Mouse (Mus musculus): ENCODE results near the gene Lrpprc. TPM values are rescaled to one million over a fixed set of nuclear protein-coding genes. Genes with fewer than 3 reads are reported as not detected.
"Not testable (repeated sequence)": the region's sequence is repeated elsewhere in the genome, so short reads cannot be mapped to it uniquely, and the experiment has no call there.

Lrpprc gene
- polyA plus RNA-seq (2015; fragmentation: Nextera tagmentation; extraction: Ambion mirVana), result 51.7 and 56.6 TPM in 2 replicates

- peak within 1 kb of the TSS; percentile 91 for H3K4me3 ChIP-seq (replicated peaks)
- ATAC-seq (replicated peaks; ENCODE audit: low FRiP score), result peak; percentile 98
- peak within 1 kb of the TSS; percentile 77 for H3K9ac ChIP-seq
- H3K4me2 ChIP-seq, result peak within 1 kb of the TSS; percentile 76
- H3K9me3 ChIP-seq (replicated peaks), result no peaks in the 10 kb centered on the region
- no peaks in the 10 kb centered on the region for H3K27me3 ChIP-seq
- H3K4me1 ChIP-seq, result peaks cover 21% of the 10 kb centered on the region
- H3K27ac ChIP-seq, result peak within 1 kb of the TSS; percentile 88
- WGBS, result under 1% methylated on average over 51 of the region's 51 CpGs
- 0 out of 2 replicates have a peak, but pooled peaks cover 13% of the 10 kb centered on the region for H3K36me3 ChIP-seq
Measured at GRCm38 (mm10) chr17:84790447-84791098, at the start of gene Lrpprc. Gene Lrpprc, minus strand, starts transcription at chr17:84790789.

GRCm38 (mm10) chr17:84837780-84838179 lies 47.2 kb upstream of the Lrpprc start:
- Histone ChIP-seq H3K27me3 (no peaks in the 10 kb centered on the region), H3K4me2 (no peak overlapping the region), H3K9ac (no peak overlapping the region), H3K4me3 (replicated peaks) (no peak overlapping the region), H3K4me1 (0 out of 2 replicates have a peak, but pooled peaks cover 4% of the 10 kb centered on the region), H3K36me3 (no peaks in the 10 kb centered on the region), H3K27ac (no peak overlapping the region), H3K9me3 (replicated peaks) (no peaks in the 10 kb centered on the region)
- ATAC-seq (replicated peaks; ENCODE audit: low FRiP score), result peak; percentile 46; the same call in 1 of the 2 replicates
- WGBS, result 0% methylated on average over 3 of the region's 3 CpGs

DNA sequence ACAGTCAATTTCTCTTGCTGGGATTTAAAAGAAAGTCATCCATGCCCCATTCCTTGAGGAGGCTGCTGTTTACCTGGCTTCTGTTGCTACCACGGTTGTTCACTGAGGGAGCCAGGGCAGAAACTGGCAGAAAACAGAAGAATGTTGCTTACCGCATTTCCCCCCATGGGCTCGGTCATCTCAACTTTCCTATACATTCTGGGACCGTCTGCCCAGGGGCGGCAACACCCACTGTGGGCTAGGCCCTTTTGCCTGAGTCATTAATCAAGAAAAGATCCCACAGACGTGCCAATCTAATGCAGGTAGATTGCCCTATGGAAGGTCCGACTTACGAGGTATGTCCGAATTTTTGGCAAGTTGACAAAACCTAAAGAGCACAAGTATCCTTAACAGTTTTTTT lies 44.7 kb upstream of the Lrpprc start:
- 72% methylated on average over 9 of the region's 9 CpGs for WGBS
- H3K4me3 ChIP-seq (replicated peaks), result no peak overlapping the region
- no peaks in the 10 kb centered on the region for H3K9me3 ChIP-seq (replicated peaks)
- no peak overlapping the region for H3K27ac ChIP-seq
- ATAC-seq (replicated peaks; ENCODE audit: low FRiP score), result no peak
- H3K4me1 ChIP-seq, result 0 out of 2 replicates have a peak, but pooled peaks cover 4% of the 10 kb centered on the region
- H3K27me3 ChIP-seq, result no peaks in the 10 kb centered on the region
- H3K4me2 ChIP-seq, result no peak overlapping the region
- H3K36me3 ChIP-seq, result no peaks in the 10 kb centered on the region
- no peak overlapping the region for H3K9ac ChIP-seq

DNA sequence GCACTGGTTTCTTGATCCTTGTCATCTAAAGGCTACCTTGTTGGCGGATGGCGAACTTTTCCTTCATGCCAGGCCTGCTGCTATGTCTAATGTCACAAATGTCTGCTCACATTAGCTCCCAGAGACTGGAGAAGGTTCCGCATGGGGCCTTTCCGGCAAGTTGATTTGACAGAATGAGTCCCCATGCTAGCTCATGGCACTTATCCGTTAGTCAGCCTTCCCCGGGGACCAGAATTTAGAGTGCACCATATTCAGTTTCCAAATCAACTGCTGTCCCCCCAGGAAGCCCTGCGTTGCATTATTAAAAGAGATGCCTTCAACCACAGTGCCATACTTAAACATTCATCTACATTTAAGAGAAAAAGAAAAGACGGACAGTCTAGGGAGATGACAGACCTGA lies 41.8 kb upstream of the Lrpprc start:
- Histone ChIP-seq H3K36me3 (no peaks in the 10 kb centered on the region), H3K4me1 (0 out of 2 replicates have a peak, but pooled peaks cover 4% of the 10 kb centered on the region), H3K9ac (no peak overlapping the region), H3K4me2 (no peak overlapping the region), H3K27ac (no peak overlapping the region), H3K4me3 (replicated peaks) (no peak overlapping the region), H3K9me3 (replicated peaks) (no peaks in the 10 kb centered on the region), H3K27me3 (no peaks in the 10 kb centered on the region)
- 73% methylated on average over 8 of the region's 8 CpGs for WGBS
- ATAC-seq (replicated peaks; ENCODE audit: low FRiP score), result no peak

DNA sequence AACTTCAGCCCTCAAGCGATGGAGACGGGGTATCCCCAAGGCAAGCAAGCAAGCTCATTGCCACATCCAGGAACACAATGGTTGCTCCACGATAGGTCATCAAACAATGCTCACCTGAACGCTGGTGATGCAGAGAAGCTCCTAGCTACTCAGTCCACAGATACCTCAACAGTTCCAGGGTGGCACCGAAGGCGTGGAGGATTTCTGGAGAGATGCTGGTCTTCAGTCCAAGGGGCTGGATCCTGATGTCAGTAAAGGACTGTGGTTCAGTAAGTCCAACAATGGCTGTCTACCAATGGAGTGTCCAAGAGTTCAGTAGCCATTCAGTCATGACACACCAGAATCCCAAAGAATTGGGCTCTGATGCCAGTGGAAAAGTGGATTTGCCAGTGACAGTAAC lies 37.7 kb upstream of the Lrpprc start:
- no peaks in the 10 kb centered on the region for H3K36me3 ChIP-seq
- H3K4me2 ChIP-seq, result no peak overlapping the region
- H3K27ac ChIP-seq, result no peak overlapping the region
- ATAC-seq (replicated peaks; ENCODE audit: low FRiP score), result no peak
- 94% methylated on average over 6 of the region's 6 CpGs for WGBS
- H3K9ac ChIP-seq, result no peak overlapping the region
- no peak overlapping the region for H3K4me3 ChIP-seq (replicated peaks)
- no peaks in the 10 kb centered on the region for H3K27me3 ChIP-seq
- no peaks in the 10 kb centered on the region for H3K9me3 ChIP-seq (replicated peaks)
- no peaks in the 10 kb centered on the region for H3K4me1 ChIP-seq

- no peaks in the 10 kb centered on the region for H3K9me3 ChIP-seq (replicated peaks)
- H3K4me1 ChIP-seq, result no peaks in the 10 kb centered on the region
- no peak overlapping the region for H3K27ac ChIP-seq
- H3K36me3 ChIP-seq, result no peaks in the 10 kb centered on the region
- 9% methylated on average over 4 of the region's 4 CpGs for WGBS
- no peak overlapping the region for H3K4me3 ChIP-seq (replicated peaks)
- no peak overlapping the region for H3K4me2 ChIP-seq
- ATAC-seq (replicated peaks; ENCODE audit: low FRiP score), result no peak
- H3K9ac ChIP-seq, result no peak overlapping the region
- H3K27me3 ChIP-seq, result no peaks in the 10 kb centered on the region
Measured at GRCm38 (mm10) chr17:84820603-84821002, 30.0 kb upstream of the Lrpprc start.

GRCm38 (mm10) chr17:84818390-84818789 lies 27.8 kb upstream of the Lrpprc start:
- H3K9ac ChIP-seq, result no peak overlapping the region
- H3K4me1 ChIP-seq, result no peaks in the 10 kb centered on the region
- no peaks in the 10 kb centered on the region for H3K27me3 ChIP-seq
- ATAC-seq (replicated peaks; ENCODE audit: low FRiP score), result no peak
- no peak overlapping the region for H3K27ac ChIP-seq
- WGBS, result 89% methylated on average over 5 of the region's 5 CpGs
- H3K4me2 ChIP-seq, result no peak overlapping the region
- no peaks in the 10 kb centered on the region for H3K9me3 ChIP-seq (replicated peaks)
- no peak overlapping the region for H3K4me3 ChIP-seq (replicated peaks)
- no peaks in the 10 kb centered on the region for H3K36me3 ChIP-seq

GRCm38 (mm10) chr17:84816014-84816461 lies 25.4 kb upstream of the Lrpprc start:
- Histone ChIP-seq H3K27me3 (no peaks in the 10 kb centered on the region), H3K9me3 (replicated peaks) (no peaks in the 10 kb centered on the region), H3K27ac (no peak overlapping the region), H3K9ac (no peak overlapping the region), H3K4me2 (no peak overlapping the region), H3K4me3 (replicated peaks) (no peak overlapping the region), H3K36me3 (no peaks in the 10 kb centered on the region), H3K4me1 (no peaks in the 10 kb centered on the region)
- ATAC-seq (replicated peaks; ENCODE audit: low FRiP score), result no peak
- 77% methylated on average over 9 of the region's 9 CpGs for WGBS

- no peak overlapping the region for H3K9ac ChIP-seq
- WGBS, result 76% methylated on average over 7 of the region's 7 CpGs
- no peaks in the 10 kb centered on the region for H3K36me3 ChIP-seq
- no peak overlapping the region for H3K4me2 ChIP-seq
- H3K9me3 ChIP-seq (replicated peaks), result no peaks in the 10 kb centered on the region
- no peak for ATAC-seq (replicated peaks; ENCODE audit: low FRiP score)
- H3K27me3 ChIP-seq, result no peaks in the 10 kb centered on the region
- no peak overlapping the region for H3K4me3 ChIP-seq (replicated peaks)
- H3K27ac ChIP-seq, result no peak overlapping the region
- no peaks in the 10 kb centered on the region for H3K4me1 ChIP-seq
Measured at GRCm38 (mm10) chr17:84814905-84815304, 24.3 kb upstream of the Lrpprc start.

DNA sequence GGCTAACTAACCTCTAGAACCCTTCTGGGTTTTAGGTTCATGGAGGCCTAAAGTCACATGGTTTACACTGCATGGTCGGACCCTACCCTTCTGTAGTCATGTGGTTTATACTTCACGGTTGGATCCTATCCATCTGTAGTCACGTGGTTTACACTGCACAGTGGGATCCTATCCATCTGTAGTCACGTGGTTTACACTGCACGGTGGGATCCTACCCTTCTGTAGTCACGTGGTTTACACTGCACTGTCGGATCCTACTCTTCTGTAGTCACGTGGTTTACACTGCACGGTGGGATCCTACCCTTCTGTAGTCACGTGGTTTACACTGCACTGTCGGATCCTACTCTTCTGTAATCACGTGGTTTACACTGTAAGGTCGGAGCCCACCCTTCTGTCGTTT lies 23.6 kb upstream of the Lrpprc start:
- 85% methylated on average over 14 of the region's 14 CpGs for WGBS
- not testable (repeated sequence) for H3K27ac ChIP-seq; H3K27me3 ChIP-seq; H3K4me2 ChIP-seq; H3K36me3 ChIP-seq; H3K4me3 ChIP-seq (replicated peaks); H3K9ac ChIP-seq; ATAC-seq (replicated peaks; ENCODE audit: low FRiP score); H3K9me3 ChIP-seq (replicated peaks); H3K4me1 ChIP-seq

DNA sequence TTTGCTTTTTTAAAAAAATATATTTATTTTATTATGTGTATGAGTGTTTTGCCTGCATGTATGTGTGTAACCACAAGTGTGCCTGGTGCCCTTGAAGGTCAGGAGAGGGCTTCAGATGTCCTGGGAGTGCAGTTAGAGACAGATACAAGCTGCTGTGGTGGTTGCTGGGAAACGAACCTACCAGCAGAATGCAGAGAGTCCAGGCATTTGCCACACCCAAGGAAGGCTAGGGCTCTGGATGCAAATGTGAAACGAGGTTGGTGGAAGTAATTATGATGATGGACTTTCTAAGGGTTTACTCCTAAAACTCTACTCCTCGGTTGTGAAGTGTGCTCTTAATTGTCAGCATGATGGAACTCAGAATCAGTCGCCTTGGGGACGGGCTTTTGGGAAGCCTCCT lies 1.4 kb upstream of the Lrpprc start:
- WGBS, result 71% methylated on average over 5 of the region's 5 CpGs
- ATAC-seq (replicated peaks; ENCODE audit: low FRiP score), result no peak
- Histone ChIP-seq H3K4me3 (replicated peaks) (peak overlapping the region; percentile 91; the same call in 1 of the 2 replicates), H3K36me3 (0 out of 2 replicates have a peak, but pooled peaks cover 8% of the 10 kb centered on the region), H3K27ac (no peak overlapping the region), H3K4me2 (peak overlapping the region; percentile 76), H3K4me1 (peaks cover 21% of the 10 kb centered on the region), H3K9me3 (replicated peaks) (no peaks in the 10 kb centered on the region), H3K27me3 (no peaks in the 10 kb centered on the region), H3K9ac (no peak overlapping the region)

GRCm38 (mm10) chr17:84791156-84791555 lies 567 bp upstream of the Lrpprc start:
- WGBS, result 4% methylated on average over 8 of the region's 8 CpGs
- H3K27ac ChIP-seq, result peak overlapping the region; percentile 88

More at GRCm38 (mm10) chr17:84791156-84791555, 567 bp upstream of the Lrpprc start:
- peak overlapping the region; percentile 76 for H3K4me2 ChIP-seq
- 0 out of 2 replicates have a peak, but pooled peaks cover 13% of the 10 kb centered on the region for H3K36me3 ChIP-seq
- no peaks in the 10 kb centered on the region for H3K9me3 ChIP-seq (replicated peaks)
- H3K9ac ChIP-seq, result peak overlapping the region; percentile 77
- H3K27me3 ChIP-seq, result no peaks in the 10 kb centered on the region
- peak; percentile 2; the same call in 1 of the 2 replicates for ATAC-seq (replicated peaks; ENCODE audit: low FRiP score)
- H3K4me1 ChIP-seq, result peaks cover 21% of the 10 kb centered on the region
- peak overlapping the region; percentile 91 for H3K4me3 ChIP-seq (replicated peaks)
